Mouse (Mus musculus) heart, embryonic 15.5 days (tissue): Measurements from ENCODE around the gene Unc93a. TPM values are rescaled to one million over a fixed set of nuclear protein-coding genes. Genes with fewer than 3 reads are reported as not detected.
"Not testable (repeated sequence)": the region's sequence is repeated elsewhere in the genome, so short reads cannot be mapped to it uniquely, and the experiment has no call there.

Experiments used
- ATAC-seq: fragments of 200-750 bp; cut with Nextera tagmentation; replicated peaks from 2 replicates; pipeline ENCODE4 v1.8.0; 2017; ENCODE audit warnings: low read depth, moderate TSS enrichment; ENCODE audit not compliant: insufficient number of reproducible peaks, insufficient read depth, low FRiP score
- H3K27ac ChIP-seq: fragments of 300-500 bp; sonication (generic); 2 replicates; pipeline ENCODE4 v1.5.1; 2015; ENCODE audit warnings: mild to moderate bottlenecking, inconsistent platforms
- H3K27me3 ChIP-seq: fragments of 300-500 bp; sonication (generic); 2 replicates; pipeline ENCODE4 v1.6.1; 2015; ENCODE audit warnings: inconsistent platforms
- H3K36me3 ChIP-seq: fragments of 300-500 bp; sonication (generic); 2 replicates; pipeline ENCODE4 v1.6.1; 2015; ENCODE audit warnings: mild to moderate bottlenecking, inconsistent platforms
- H3K4me1 ChIP-seq: fragments of 300-500 bp; sonication (generic); replicated peaks from 2 replicates; pipeline ENCODE4 v1.6.1; 2015; ENCODE audit warnings: inconsistent platforms
- H3K4me2 ChIP-seq: fragments of 300-500 bp; sonication (generic); 2 replicates; pipeline ENCODE4 v1.6.1; 2015; ENCODE audit warnings: inconsistent platforms, mild to moderate bottlenecking, moderate library complexity
- H3K4me3 ChIP-seq: fragments of 300-500 bp; sonication (generic); 2 replicates; pipeline ENCODE4 v1.5.1; 2015; ENCODE audit warnings: mild to moderate bottlenecking, inconsistent platforms
- H3K9ac ChIP-seq: fragments of 300-500 bp; sonication (generic); 2 replicates; pipeline ENCODE4 v1.6.1; 2015; ENCODE audit warnings: mild to moderate bottlenecking, inconsistent platforms
- H3K9me3 ChIP-seq: fragments of 300-500 bp; sonication (generic); replicated peaks from 2 replicates; pipeline ENCODE4 v1.6.1; 2016; ENCODE audit warnings: inconsistent platforms
- WGBS: fragments of 180-500 bp; shearing (Covaris S2); methylation state at CpG from one replicate; pipeline ENCODE4 v1.1.7; 2015; ENCODE audit warnings: mixed read lengths; 5-methylcytosine and 5-hydroxymethylcytosine counted together
- polyA plus RNA-seq: library from polyadenylated mRNA; unstranded; fragments of >200 nt; fragmentation: Nextera tagmentation; extraction: Ambion mirVana; gene quantifications from 2 replicates; pipeline ENCODE4 v1.2.1, GENCODE M21; 2015

Unc93a gene
- polyA plus RNA-seq: not detected in 2 replicates

GRCm38 (mm10) chr17:13131710-13132109, at the start of gene Unc93a:
TSS of gene Unc93a (minus strand) at chr17:13131810.
- not testable (repeated sequence) for H3K36me3 ChIP-seq, ATAC-seq, H3K27ac ChIP-seq, H3K4me3 ChIP-seq, H3K4me1 ChIP-seq, H3K4me2 ChIP-seq, H3K27me3 ChIP-seq, H3K9me3 ChIP-seq, H3K9ac ChIP-seq
- WGBS: 79% methylated on average over 3 of the region's 4 CpGs

GRCm38 (mm10) chr17:13180491-13180890, 48.9 kb upstream of the Unc93a start:
- ATAC-seq, H3K36me3 ChIP-seq, H3K27me3 ChIP-seq, H3K4me3 ChIP-seq, H3K9ac ChIP-seq, H3K27ac ChIP-seq, H3K4me2 ChIP-seq, H3K9me3 ChIP-seq, H3K4me1 ChIP-seq: not testable (repeated sequence)
- 83% methylated on average over 5 of the region's 5 CpGs for WGBS

GRCm38 (mm10) chr17:13179021-13179420, 47.4 kb upstream of the Unc93a start:
- 83% methylated on average over 4 of the region's 4 CpGs for WGBS
- ATAC-seq, H3K27me3 ChIP-seq, H3K4me3 ChIP-seq, H3K9me3 ChIP-seq, H3K36me3 ChIP-seq, H3K9ac ChIP-seq, H3K4me2 ChIP-seq, H3K4me1 ChIP-seq, H3K27ac ChIP-seq: not testable (repeated sequence)

GRCm38 (mm10) chr17:13177796-13178195, 46.2 kb upstream of the Unc93a start:
- H3K27ac ChIP-seq, H3K9ac ChIP-seq, H3K4me2 ChIP-seq, H3K4me1 ChIP-seq, H3K36me3 ChIP-seq, H3K9me3 ChIP-seq, H3K27me3 ChIP-seq, H3K4me3 ChIP-seq: not testable (repeated sequence)
- WGBS: 55% methylated on average over 1 of the region's 1 CpGs
- ATAC-seq: peak; percentile 32; the same call in 1 of the 2 replicates

GRCm38 (mm10) chr17:13175609-13176008, 44.0 kb upstream of the Unc93a start:
- H3K4me3 ChIP-seq, H3K4me2 ChIP-seq, H3K9me3 ChIP-seq, H3K27me3 ChIP-seq, H3K4me1 ChIP-seq, ATAC-seq, H3K9ac ChIP-seq, H3K36me3 ChIP-seq, H3K27ac ChIP-seq: not testable (repeated sequence)
- 67% methylated on average over 1 of the region's 1 CpGs for WGBS

- H3K4me1 ChIP-seq, H3K27me3 ChIP-seq: not testable (repeated sequence)
- 34% methylated on average over 2 of the region's 3 CpGs for WGBS
Measured at GRCm38 (mm10) chr17:13174029-13174428, 42.4 kb upstream of the Unc93a start.

GRCm38 (mm10) chr17:13173578-13173977, 42.0 kb upstream of the Unc93a start:
- not testable (repeated sequence) for H3K4me1 ChIP-seq, H3K27me3 ChIP-seq, H3K4me2 ChIP-seq, H3K4me3 ChIP-seq, ATAC-seq, H3K27ac ChIP-seq, H3K9ac ChIP-seq, H3K9me3 ChIP-seq, H3K36me3 ChIP-seq
- WGBS: 77% methylated on average over 6 of the region's 6 CpGs

More at GRCm38 (mm10) chr17:13174029-13174428, 42.4 kb upstream of the Unc93a start:
- H3K9ac ChIP-seq, H3K36me3 ChIP-seq, H3K9me3 ChIP-seq, H3K4me3 ChIP-seq, H3K4me2 ChIP-seq, H3K27ac ChIP-seq, ATAC-seq: not testable (repeated sequence)

GRCm38 (mm10) chr17:13146128-13146527, 14.5 kb upstream of the Unc93a start:
- H3K36me3 ChIP-seq, H3K9ac ChIP-seq: not testable (repeated sequence)

GRCm38 (mm10) chr17:13144580-13145215, 13.1 kb upstream of the Unc93a start:
- not testable (repeated sequence) for H3K4me3 ChIP-seq, H3K4me1 ChIP-seq, H3K4me2 ChIP-seq, H3K9me3 ChIP-seq, ATAC-seq, H3K27me3 ChIP-seq, H3K36me3 ChIP-seq, H3K27ac ChIP-seq, H3K9ac ChIP-seq
- 72% methylated on average over 4 of the region's 4 CpGs for WGBS

More at GRCm38 (mm10) chr17:13146128-13146527, 14.5 kb upstream of the Unc93a start:
- not testable (repeated sequence) for H3K9me3 ChIP-seq, ATAC-seq, H3K4me3 ChIP-seq, H3K4me1 ChIP-seq, H3K27me3 ChIP-seq, H3K27ac ChIP-seq, H3K4me2 ChIP-seq
- WGBS: 78% methylated on average over 7 of the region's 7 CpGs

- H3K4me1 ChIP-seq, H3K36me3 ChIP-seq, H3K9me3 ChIP-seq, H3K4me3 ChIP-seq, ATAC-seq, H3K4me2 ChIP-seq, H3K27ac ChIP-seq, H3K27me3 ChIP-seq, H3K9ac ChIP-seq: not testable (repeated sequence)
- no CpG with 5 or more reads among the region's 2 CpGs for WGBS
Measured at GRCm38 (mm10) chr17:13142665-13143064, 11.1 kb upstream of the Unc93a start.

GRCm38 (mm10) chr17:13135356-13135755, 3.7 kb upstream of the Unc93a start:
- H3K4me2 ChIP-seq, H3K9me3 ChIP-seq, ATAC-seq, H3K27ac ChIP-seq, H3K36me3 ChIP-seq, H3K27me3 ChIP-seq, H3K9ac ChIP-seq, H3K4me1 ChIP-seq, H3K4me3 ChIP-seq: not testable (repeated sequence)
- WGBS: 63% methylated on average over 2 of the region's 6 CpGs

GRCm38 (mm10) chr17:13132352-13132751, 742 bp upstream of the Unc93a start:
- ATAC-seq, H3K4me1 ChIP-seq, H3K4me2 ChIP-seq, H3K36me3 ChIP-seq, H3K9ac ChIP-seq, H3K27me3 ChIP-seq, H3K4me3 ChIP-seq, H3K9me3 ChIP-seq, H3K27ac ChIP-seq: not testable (repeated sequence)
- WGBS: 79% methylated on average over 8 of the region's 8 CpGs
